Mouse (Mus musculus): ENCODE measurements around the gene Chl1.

DNA sequence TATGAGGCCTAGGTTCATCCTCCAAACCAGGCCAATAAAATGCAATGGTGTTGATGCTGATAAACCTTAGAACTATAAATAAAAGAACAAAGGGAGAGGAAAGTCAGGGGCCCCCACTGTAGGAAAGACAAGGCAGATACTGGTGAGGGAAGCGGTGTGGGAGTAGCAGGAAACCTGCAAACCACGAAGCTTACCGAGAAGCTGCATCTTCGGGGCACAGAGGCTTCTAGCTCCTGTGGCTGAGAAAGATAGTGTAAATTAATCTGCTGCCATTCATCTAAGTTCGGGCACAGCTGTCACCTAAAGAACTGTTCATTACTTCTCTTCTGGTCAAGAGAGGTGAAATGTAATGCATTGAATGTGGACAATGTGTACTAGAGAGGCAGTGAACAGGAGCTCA, 37.1 kb upstream of the Chl1 start:
- TF ChIP-seq EP300 (IDR thresholded peaks at IDR 0.05) (no peak), CTCF (IDR thresholded peaks at IDR 0.05) (no peak)

All from lung, postnatal 0 days (tissue).